Mouse (Mus musculus): Measurements from ENCODE around the gene Dact2.

DNA sequence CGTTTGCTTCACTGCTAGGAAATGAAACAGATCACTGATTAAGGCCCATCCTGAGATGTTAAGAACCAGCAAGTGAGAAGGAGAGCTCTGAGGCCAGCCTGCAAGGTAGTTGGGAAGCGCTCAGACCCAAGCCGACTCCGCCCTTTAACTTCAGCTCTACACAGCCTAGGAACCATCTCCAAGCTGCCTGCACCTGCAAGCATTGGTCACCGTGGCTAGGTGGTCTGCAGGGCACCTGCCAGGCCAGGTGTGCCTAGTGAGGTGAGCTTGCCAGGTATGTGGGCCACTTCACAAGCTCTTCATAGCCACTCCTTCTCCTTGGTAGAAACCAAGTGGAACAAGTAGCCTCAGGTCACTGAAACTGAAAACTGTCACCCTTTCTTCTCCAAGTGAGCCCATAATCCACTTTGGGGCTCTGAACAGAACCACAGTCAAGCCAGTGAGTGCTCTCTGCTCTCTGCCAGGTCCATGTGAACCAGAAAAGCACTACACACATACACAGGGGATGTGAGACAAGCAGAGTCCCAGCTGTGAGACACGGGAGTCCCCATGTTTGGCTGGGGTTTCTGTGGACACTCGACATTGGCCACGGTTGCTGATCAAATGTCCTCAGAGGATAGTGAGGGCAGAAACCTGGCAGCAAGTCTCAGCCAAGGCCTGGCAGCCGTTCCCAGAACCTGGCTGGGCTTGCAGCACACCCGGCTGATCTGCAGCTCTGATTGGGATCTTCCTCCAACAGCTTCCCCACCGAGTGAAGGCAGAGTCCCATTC, 40.3 kb upstream of the Dact2 start:
- TF ChIP-seq POLR2A (IDR thresholded peaks at IDR 0.05; ENCODE audit: borderline replicate concordance, insufficient read depth, low read length) (no peak), CTCF (IDR thresholded peaks at IDR 0.05; ENCODE audit: borderline replicate concordance, insufficient read depth, low read depth, low read length) (no peak)

Data from cerebellum, adult 2 months (tissue).